Mouse (Mus musculus) heart, adult 18-20 months (tissue): ENCODE measurements around the gene Dusp10. TPM values are rescaled to one million over a fixed set of nuclear protein-coding genes. Genes with fewer than 3 reads are reported as not detected.

Experiments used
- DNase-seq, 2 experiments: peaks; one replicate each; pipeline ENCODE4 v3.0.0; 2021 to 2022; ENCODE audit warnings: mixed read lengths in 1 of 2
- long read RNA-seq, 2 experiments: library from polyadenylated mRNA; stranded (forward); transcript quantifications; one replicate each; pipeline ENCODE4 v2.0.0; 2021
- total RNA-seq, 2 experiments: library from RNA; stranded (reverse); gene quantifications; 2 replicates each; pipeline ENCODE4 v1.2.3; 2021

Gene Dusp10
- 1 to 10 TPM; 3.6 to 5.0 TPM for total RNA-seq
- long read RNA-seq, experiment 1, partial matches to known transcripts: 0 of 5 reads
- long read RNA-seq, experiment 1, other reads (novel, unspliced or antisense): 1 of 5 reads
- long read RNA-seq, experiment 2, partial matches to known transcripts: 0 of 1 reads
- long read RNA-seq, experiment 2, other reads (novel, unspliced or antisense): 1 of 1 reads

DNA sequence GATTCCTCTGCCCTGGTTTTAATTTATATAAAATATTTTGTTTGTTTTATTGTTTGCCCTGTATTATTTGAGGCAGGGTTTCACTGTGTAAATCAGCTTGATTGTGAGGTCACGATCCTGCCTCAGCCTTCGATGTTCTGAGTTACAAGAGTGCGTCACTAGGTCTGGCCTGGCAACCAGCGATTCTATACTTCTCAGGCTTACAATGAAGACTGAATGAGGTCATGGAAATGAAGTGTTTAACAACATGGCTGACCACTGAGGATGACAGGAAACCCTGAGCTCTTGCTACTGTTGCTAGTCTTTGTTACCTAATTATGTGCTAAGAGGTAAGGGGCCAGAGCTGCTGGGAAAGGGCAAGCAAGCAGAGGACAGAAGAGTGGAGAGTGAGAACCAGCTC is at the start of gene Dusp10:
Gene Dusp10, plus strand, starts transcription at position 197 of the 400 bp plus-strand sequence.
- no peak for DNase-seq

DNA sequence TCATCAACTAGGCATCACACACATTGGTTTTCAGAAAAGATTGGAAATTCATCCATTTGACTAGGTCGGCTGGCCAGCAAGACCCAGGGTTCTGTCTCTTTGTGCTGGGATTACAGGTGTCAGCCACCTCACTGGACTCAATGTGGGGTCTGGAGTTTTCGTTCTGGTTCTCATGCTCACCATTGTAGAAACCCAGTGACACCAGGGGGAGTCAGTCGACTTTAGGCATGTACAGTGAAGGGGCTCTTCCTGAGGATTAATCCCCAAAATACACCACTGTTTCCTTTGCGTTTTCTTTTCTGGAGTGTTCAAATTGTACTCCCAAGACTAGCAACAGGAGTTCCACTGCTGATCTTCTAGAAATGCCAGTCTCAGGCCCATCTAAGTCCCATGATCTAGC is 47.8 kb upstream of the Dusp10 start:
- DNase-seq: no peak

DNA sequence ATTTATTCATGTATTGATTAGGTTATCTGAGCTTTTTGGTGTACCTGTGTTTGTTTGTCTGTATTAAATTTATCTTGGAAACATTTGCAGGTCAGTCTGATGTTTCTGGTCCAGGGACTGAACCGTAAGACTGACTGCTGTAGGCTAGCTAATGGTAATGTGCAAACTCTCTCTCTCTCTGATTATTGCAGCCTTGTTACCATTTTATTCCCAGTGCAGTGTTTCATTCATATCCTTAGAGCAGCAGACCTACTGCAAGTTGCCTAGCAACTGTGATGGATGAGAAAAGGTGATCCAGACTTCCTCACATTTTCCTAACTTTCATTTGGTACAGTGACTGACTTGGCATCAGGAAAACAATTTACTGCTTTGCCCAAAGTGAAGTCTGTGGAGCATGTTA is 43.8 kb upstream of the Dusp10 start:
- no peak for DNase-seq

- peak; percentile 15 to 70 for DNase-seq
Measured at GRCm38 (mm10) chr1:183979814-183980243, 33.3 kb upstream of the Dusp10 start.

DNA sequence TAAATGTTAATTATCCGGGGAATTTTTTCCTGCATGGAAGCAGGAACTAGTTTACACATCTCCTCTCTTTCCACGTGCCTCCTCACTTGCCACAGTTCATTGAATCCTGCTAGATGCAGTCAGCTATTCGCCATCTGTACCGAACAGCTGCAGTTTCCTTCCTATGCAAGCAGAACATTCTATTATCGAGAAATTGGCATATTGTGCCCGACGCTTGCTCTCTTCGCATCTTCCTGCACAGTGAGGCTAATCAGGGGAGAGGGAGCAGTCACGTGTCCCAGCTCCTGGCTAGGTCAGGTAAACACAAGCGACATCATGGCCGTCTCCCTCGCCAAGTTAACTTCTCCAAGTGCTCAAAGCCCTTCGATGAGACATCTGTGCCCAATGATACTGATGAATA is 31.0 kb upstream of the Dusp10 start:
- DNase-seq: peak in 1 of 2 experiments; percentile 10

DNA sequence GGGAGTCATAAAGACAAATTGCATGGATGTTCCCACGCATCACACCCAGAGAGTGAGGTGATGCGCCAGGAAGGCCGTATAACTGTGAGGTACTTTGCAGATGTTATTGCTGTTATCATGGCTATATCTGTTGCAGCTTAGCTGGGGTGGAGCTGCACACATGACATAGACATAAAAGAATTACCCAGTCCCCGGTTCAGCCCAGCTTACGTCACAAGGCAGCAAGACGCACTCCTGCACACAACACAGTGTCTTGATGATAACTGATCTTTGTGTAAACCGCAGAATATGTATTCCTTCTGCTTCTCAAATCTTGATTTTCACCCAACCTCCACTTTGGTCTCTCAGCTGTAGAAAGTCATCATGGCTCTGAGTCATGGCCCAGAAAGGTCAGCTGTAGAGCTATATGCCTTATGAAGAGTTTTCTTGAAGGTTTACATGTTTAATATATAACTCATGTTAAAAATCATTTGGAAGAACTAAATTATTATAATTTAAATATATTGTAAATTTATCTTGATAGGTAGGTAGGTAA is 25.3 kb upstream of the Dusp10 start:
- no peak for DNase-seq

DNA sequence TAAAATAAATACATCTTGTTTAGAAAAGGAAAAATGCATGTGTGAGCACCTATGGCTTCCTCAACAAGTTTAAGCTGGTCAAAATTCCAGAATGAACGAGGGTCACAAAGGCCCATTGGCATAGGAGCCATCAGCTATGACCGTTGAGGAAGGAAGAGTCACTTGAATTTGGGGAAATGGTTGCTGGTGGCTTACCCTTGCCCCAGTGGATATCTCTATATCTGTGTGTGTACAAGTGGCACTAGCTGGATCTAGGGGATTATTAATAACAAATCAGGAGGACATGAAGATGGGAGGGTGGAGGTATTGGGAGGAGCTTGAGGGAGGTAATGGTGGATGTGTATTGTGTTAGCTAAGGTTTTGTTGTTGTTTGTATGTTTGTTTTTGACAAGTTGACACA is 21.2 kb upstream of the Dusp10 start:
- DNase-seq: no peak

GRCm38 (mm10) chr1:183997207-183997606 is 15.9 kb upstream of the Dusp10 start:
- no peak for DNase-seq

DNA sequence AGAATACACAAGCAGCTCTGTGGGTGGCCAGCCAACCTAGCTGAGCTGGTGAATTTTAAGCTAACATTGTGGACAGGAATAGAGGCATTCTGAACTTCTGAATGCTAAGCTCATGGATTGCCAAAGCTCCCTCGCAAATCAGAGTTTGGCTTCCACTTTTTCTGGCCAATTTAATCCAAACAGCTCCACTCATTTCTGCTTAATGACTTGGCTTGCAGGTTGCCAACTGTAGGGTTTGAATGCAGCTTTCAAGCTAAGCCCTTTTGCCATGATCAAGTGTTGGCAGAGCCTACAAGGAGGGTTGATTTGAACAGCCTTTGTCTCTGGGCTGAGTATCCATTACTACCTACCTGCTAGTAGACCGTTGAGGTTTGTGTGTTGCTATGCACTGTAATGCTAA is 10.6 kb upstream of the Dusp10 start:
- DNase-seq: no peak

DNA sequence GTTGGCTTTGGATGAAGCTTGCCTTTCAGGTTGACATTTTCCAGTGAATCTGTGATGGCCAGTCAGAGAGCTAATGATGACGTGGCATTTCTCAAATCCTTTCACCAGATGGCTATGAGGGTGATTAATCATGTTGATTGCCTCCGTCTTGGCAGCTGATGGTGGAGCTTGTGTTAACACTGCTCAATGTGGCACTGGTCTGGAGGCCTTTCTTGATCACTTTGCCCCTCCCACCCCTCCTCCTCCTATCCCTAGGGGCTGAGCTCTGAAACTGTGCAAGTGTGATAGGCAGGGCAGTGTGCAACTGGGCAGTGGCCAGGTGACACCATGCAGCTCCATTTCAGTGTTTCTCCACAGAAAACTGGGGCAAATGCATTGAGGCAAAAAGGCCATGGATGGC is 8.8 kb upstream of the Dusp10 start:
- DNase-seq: peak in 1 of 2 experiments; percentile 9

DNA sequence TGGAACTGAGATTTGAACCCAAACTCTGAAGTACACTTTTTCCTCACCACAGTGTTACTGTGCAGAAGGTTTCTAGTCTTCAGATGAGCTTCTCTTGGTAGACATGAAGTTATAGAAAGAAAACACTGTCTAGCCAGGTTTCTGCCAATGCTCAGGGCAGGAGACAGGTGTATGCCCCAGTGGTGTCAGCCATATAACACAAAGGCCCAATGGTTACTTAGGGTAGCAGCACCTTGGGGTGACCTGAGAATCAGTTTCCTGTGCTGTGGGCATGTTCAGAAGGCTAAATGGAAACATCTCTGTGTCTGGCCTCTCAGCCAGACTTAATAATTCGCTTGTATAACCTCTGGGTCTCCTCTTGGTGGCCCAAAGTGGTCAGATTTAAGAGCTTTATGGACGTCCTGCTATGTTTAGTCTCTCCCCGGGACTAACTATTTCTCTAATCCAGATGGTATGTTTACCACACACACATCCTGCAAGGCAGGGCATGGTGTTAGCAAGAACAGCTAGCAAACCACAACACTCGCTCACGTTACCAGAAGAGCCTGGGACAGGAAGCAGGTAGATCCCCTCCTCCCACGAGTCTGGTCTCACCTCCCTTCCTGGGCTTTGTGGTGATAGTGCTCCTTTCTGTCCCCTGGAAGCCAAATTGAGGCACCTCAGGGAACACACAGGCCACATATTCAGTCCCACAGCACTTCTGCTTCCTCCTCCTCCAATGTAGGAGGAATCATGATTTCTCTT is 7.6 kb upstream of the Dusp10 start:
- DNase-seq: peak in 1 of 2 experiments; percentile 8

DNA sequence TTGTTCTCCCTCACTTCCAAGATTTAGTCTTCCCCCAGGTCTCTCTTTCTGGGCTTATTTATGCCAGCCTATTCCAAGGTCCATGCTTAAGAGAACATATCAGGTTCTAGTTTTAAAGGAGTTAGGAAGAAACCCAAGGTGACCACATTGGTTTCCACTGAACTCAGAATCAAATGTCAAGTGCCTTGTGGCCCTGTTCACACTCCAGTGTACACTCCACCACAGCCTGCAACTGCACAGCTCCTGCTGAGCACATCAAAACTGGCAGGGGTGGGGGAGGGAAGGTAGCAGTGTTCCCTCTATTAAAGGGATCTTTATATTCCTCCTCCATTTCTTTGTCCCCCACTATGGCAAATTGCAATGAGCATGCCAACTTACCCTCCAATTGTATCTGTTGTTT is 7.0 kb upstream of the Dusp10 start:
- no peak for DNase-seq

DNA sequence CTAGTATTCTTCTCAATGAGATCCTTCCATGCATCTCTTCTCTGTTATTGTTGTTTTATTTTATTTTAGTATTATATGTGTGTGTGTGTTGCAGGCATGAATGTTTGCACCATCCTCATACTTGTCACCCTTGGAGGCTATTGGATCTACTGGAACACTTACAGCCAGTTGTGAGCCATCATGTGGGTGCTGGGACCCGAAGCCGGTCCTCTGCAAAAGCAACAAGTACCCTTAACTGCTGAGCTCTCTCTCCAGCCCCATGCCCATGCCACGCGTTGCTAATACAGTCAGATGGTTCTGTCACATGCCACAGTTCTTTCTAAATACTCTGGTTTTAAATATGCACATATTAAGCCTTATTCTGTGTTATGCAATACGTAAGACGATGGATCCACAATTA is 1.8 kb upstream of the Dusp10 start:
- no peak for DNase-seq

DNA sequence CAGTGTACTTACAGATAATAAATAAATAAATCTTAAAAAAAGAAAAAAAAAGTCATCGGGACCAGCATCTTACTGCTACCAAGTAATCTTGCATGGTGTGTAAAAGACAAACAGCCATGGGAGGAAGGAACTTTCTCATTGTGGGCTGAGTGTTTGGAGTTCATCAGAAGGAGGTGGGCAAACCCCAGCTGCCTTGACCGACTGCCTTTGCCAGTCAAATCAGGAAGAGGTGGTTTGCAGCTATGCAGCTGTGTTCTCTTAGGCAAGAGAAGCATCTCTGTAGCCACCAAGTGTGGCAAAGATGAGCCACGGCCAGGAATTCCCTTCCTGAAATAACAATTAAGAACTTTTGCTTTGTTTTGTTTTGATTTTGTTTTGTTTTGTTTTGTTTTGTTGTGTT is 989 bp downstream of the Dusp10 start:
- DNase-seq: no peak

DNA sequence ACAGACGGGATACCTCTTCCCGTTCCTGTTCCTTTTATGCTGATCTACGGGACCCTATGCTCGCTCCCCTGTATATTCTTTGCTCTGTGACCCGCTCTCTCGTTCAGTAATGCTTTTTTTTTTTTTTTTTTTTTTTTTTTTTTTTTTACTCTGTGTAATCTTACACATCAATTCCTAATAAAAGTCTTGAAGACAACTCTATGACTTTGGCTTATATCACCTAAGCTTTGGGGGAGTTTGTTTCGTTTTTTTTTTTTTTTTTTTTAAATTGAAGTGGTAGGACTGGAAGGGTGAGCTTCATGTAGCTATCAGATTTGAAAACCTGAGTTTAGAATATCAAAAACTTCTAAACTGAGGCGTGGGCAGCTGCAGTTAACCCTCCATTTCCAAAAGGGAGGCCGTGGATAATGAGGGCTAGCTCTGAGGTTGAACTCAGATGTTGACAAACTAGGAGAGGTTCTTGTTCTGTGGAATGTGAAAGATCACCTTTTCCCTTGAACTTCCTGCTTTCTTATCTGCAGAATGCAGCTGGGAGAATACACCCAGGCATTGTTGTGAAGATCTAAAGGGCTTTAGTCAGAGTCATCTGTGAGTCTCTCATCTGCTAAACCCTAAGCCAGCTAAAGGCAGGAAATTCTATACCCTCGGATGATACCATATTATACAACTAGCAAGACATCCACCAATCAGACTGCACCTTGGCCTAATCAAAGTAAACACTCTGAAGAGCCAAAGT is 3.1 kb downstream of the Dusp10 start:
- no peak for DNase-seq

DNA sequence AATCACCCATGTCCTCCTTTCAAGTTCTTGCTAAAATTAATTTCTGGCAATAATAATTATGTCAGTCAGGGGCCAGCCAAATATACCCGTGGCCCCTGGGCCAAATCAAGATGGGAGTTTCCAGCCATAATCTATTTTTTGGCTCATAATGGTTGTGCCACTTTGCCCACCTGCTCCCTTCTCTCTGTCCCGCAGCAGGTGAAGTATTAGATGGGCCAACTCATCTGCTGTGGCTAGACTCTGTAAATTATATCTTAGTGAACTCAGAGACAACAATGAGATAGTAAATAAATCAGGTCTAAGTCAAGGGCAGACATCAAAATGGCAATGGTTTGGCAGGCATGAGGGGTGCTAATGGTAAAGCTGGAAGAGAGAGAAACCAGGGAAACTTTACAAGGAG is 4.5 kb downstream of the Dusp10 start:
- no peak for DNase-seq

DNA sequence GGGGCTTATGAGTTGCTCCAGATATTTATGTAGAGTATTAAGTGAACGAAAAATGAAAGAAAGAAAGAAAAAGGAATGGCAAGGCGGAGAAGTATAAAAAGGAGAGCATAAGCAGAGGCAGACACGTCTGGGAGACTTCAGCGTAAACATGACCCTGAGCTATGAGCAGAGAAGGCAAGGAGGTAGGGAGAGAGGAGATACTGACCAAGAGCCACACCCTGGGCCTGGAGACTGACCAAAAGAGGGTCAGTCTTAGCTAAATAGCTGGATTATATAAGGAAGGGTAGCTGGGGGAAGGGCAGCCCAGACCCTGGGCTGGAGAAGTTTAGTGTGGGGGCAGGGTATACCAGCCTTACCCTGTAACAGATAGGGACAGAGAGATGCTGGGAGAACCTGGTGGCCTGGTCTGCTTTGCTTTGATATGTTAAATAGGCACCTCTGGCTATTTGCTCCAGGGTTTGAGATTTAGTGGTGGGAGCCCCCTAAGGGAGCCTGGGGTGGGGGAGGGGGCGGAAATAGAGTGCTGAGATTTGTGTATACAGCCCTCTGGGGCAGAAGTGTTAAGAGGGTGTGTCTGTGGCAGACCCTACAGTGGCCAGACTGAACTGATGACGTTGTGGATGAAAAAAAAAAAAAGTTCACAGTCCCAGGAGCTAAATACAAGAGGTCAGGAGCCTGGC is 6.1 kb downstream of the Dusp10 start:
- DNase-seq: no peak

DNA sequence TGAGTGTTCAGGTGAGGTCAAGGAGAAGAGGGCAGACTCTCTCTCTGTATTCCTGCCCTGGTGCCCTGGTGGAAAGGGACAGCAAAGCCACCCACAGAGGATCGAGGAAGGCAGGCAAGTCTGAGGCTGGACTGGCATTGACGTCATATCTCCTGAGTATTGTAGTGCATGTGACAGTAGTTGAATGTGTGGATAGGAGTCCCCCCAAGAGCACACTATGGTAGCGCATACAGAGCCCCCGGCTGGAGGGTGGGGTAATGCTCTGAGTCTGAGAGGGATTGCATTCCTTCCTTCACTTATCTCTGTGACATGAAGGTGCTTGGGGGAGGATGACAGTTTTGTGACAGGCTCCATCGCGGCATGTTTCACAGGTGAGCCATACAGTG is 6.6 kb downstream of the Dusp10 start:
- no peak for DNase-seq

GRCm38 (mm10) chr1:184023971-184024370 is 10.9 kb downstream of the Dusp10 start:
- no peak for DNase-seq

DNA sequence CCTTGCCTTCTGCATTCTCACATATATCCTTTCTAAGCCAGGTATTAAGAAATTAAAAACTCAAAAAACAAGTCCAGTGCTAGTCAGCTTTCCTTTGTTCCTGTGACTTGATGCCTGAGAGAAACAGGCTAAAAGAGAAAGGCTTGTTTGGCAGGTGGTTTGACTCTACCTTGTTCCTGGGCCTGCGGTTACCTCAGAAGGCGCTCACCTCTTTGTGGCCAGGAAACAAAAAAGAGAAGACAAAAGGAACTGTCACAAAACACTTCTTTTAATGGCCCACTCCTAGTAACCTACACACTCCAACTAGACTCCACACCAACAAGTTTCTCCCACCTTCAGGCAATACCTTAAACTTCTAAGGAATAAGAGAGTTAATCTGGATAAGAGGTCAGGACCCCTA is 11.5 kb downstream of the Dusp10 start:
- no peak for DNase-seq

GRCm38 (mm10) chr1:184025079-184025478 is 12.0 kb downstream of the Dusp10 start:
- DNase-seq: no peak

DNA sequence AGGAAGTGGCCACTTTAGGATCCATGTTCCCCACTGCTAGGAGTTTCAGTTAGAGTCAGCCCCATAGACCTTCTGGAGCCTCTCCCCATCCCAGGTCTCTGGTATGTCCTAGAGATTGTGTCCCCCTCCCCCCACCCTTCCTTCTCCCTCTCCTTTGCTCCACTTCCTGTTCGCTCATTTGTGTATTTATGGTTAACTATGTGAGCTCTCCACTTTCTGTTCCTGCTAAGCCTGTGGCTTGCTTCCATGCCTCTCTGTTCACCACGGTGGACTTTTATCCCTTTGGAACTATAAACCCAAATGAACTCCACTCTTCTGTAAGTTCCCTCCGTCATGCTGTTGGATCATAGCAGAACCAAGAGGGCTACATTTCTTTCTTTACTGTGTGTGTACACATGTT is 13.9 kb downstream of the Dusp10 start:
- no peak for DNase-seq
